Mouse (Mus musculus) embryonic facial prominence, embryonic 12.5 days (tissue): ENCODE measurements around the gene Adamts3. TPM values are rescaled to one million over a fixed set of nuclear protein-coding genes. Genes with fewer than 3 reads are reported as not detected.

ENCODE experiments used
- ATAC-seq: fragments of 200-750 bp; cut with Nextera tagmentation; 2 replicates; pipeline ENCODE4 v1.8.0; 2017; ENCODE audit not compliant: insufficient number of reproducible peaks, insufficient read depth, low FRiP score, low TSS enrichment
- H3K27ac ChIP-seq: fragments of 300-500 bp; sonication (generic); 2 replicates; pipeline ENCODE4 v1.5.1; 2016; ENCODE audit warnings: mild to moderate bottlenecking
- H3K27me3 ChIP-seq: fragments of 300-500 bp; sonication (generic); 2 replicates; pipeline ENCODE4 v1.6.1; 2016; ENCODE audit warnings: mild to moderate bottlenecking, moderate library complexity
- H3K36me3 ChIP-seq: fragments of 300-500 bp; sonication (generic); 2 replicates; pipeline ENCODE4 v1.6.1; 2016; ENCODE audit warnings: mild to moderate bottlenecking
- H3K4me1 ChIP-seq: fragments of 300-500 bp; sonication (generic); 2 replicates; pipeline ENCODE4 v1.6.1; 2016
- H3K4me2 ChIP-seq: fragments of 300-500 bp; sonication (generic); replicated peaks from 2 replicates; pipeline ENCODE4 v1.6.1; 2016; ENCODE audit warnings: mild to moderate bottlenecking, moderate library complexity
- H3K4me3 ChIP-seq: fragments of 300-500 bp; sonication (generic); 2 replicates; pipeline ENCODE4 v1.5.1; 2016; ENCODE audit warnings: mild to moderate bottlenecking
- H3K9ac ChIP-seq: fragments of 300-500 bp; sonication (generic); 2 replicates; pipeline ENCODE4 v1.6.1; 2016; ENCODE audit warnings: mild to moderate bottlenecking, moderate library complexity
- H3K9me3 ChIP-seq: fragments of 300-500 bp; sonication (generic); 2 replicates; pipeline ENCODE4 v1.6.1; 2016; ENCODE audit warnings: mild to moderate bottlenecking, moderate library complexity
- WGBS: fragments of 180-500 bp; shearing (Covaris S2); methylation state at CpG from one replicate; pipeline ENCODE4 v1.1.7; 2016; 5-methylcytosine and 5-hydroxymethylcytosine counted together
- polyA plus RNA-seq: library from polyadenylated mRNA; unstranded; fragments of >200 nt; fragmentation: Nextera tagmentation; extraction: Ambion mirVana; gene quantifications from 2 replicates; pipeline ENCODE4 v1.2.1, GENCODE M21; 2016

Adamts3 gene
- polyA plus RNA-seq, 1 experiment from 2014 or later: 6.7 TPM

- Histone ChIP-seq H3K27me3 (no peaks in the 10 kb centered on the region), H3K9me3 (no peaks in the 10 kb centered on the region)
- WGBS: 76% methylated on average over 3 of the region's 3 CpGs
Observed at GRCm38 (mm10) chr5:89814552-89814951, 68.6 kb downstream of the Adamts3 start.

GRCm38 (mm10) chr5:89800181-89800816, 82.8 kb downstream of the Adamts3 start:
- no peaks in the 10 kb centered on the region for H3K9me3 ChIP-seq
- H3K4me2 ChIP-seq: no peak overlapping the region
- no peaks in the 10 kb centered on the region for H3K4me1 ChIP-seq
- 84% methylated on average over 5 of the region's 5 CpGs for WGBS
- H3K4me3 ChIP-seq: no peak overlapping the region
- no peak for ATAC-seq
- no peaks in the 10 kb centered on the region for H3K27me3 ChIP-seq
- H3K9ac ChIP-seq: no peak overlapping the region
- H3K27ac ChIP-seq: no peak overlapping the region
- H3K36me3 ChIP-seq: no peaks in the 10 kb centered on the region

More at GRCm38 (mm10) chr5:89814552-89814951, 68.6 kb downstream of the Adamts3 start:
- no peaks in the 10 kb centered on the region for H3K36me3 ChIP-seq
- ATAC-seq: no peak
- no peak overlapping the region for H3K27ac ChIP-seq
- H3K4me3 ChIP-seq: no peak overlapping the region
- H3K4me1 ChIP-seq: no peaks in the 10 kb centered on the region
- no peak overlapping the region for H3K9ac ChIP-seq
- H3K4me2 ChIP-seq: no peak overlapping the region

- H3K4me2 ChIP-seq: no peak overlapping the region
- no peak overlapping the region for H3K27ac ChIP-seq
- no peak overlapping the region for H3K9ac ChIP-seq
- no peaks in the 10 kb centered on the region for H3K36me3 ChIP-seq
- 92% methylated on average over 3 of the region's 3 CpGs for WGBS
- H3K4me1 ChIP-seq: no peaks in the 10 kb centered on the region
- no peaks in the 10 kb centered on the region for H3K9me3 ChIP-seq
- no peaks in the 10 kb centered on the region for H3K27me3 ChIP-seq
- no peak for ATAC-seq
- H3K4me3 ChIP-seq: no peak overlapping the region
Observed at GRCm38 (mm10) chr5:89793706-89794105, 89.4 kb downstream of the Adamts3 start.

GRCm38 (mm10) chr5:89784635-89785034, 98.5 kb downstream of the Adamts3 start:
- Histone ChIP-seq H3K4me1 (no peaks in the 10 kb centered on the region), H3K9me3 (no peaks in the 10 kb centered on the region), H3K27ac (no peak overlapping the region), H3K9ac (no peak overlapping the region), H3K27me3 (no peaks in the 10 kb centered on the region), H3K4me3 (no peak overlapping the region), H3K4me2 (no peak overlapping the region), H3K36me3 (no peaks in the 10 kb centered on the region)
- ATAC-seq: no peak
- 79% methylated on average over 5 of the region's 5 CpGs for WGBS

DNA sequence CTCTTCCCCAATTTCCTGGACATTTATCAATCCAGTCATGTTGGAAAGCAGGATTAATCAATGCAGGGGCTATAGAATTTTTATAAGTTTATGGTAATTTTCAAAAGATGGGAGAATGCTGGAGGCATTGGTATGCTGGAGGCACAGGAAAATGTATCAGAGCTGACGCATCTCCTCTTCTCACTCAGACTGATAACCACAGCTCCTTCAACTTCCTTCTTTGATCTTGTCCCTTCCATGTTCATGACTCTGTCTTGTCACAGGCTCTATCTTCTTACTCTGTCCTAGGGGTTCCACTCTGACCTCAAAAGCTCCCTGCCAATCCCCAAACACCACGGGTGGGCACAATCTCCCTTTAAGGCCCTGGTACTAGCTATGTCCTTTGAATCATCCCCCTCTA, 103.3 kb downstream of the Adamts3 start:
- 74% methylated on average over 2 of the region's 2 CpGs for WGBS
- Histone ChIP-seq H3K27me3 (no peaks in the 10 kb centered on the region), H3K9me3 (no peaks in the 10 kb centered on the region), H3K36me3 (no peaks in the 10 kb centered on the region), H3K4me1 (peaks cover 9% of the 10 kb centered on the region; the same call in 1 of the 2 replicates), H3K4me3 (no peak overlapping the region), H3K4me2 (no peak overlapping the region), H3K27ac (no peak overlapping the region), H3K9ac (no peak overlapping the region)
- no peak for ATAC-seq

DNA sequence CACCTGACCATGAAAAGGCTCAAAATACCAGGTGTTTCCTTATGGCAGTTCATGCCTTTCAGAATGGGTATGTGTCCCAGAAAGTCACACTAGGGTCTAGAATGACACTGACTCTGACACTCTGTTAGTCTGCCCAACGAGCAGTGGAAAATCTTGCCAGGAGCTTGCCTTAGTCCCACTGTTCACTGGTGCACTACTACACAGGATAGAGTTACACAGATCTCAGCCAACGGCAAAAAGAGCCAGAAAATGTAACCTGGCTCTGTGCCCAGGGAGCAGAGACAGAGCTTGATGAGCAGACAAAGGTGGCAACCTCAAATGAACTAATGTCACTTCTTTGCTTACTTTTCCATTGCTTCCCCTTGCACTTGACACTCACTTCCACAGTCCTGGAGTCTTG, 104.5 kb downstream of the Adamts3 start:
- no peaks in the 10 kb centered on the region for H3K36me3 ChIP-seq

GRCm38 (mm10) chr5:89777411-89777810, 105.7 kb downstream of the Adamts3 start:
- Histone ChIP-seq H3K9ac (no peak overlapping the region), H3K4me2 (no peak overlapping the region), H3K4me3 (no peak overlapping the region), H3K9me3 (no peaks in the 10 kb centered on the region), H3K4me1 (peaks cover 9% of the 10 kb centered on the region; the same call in 1 of the 2 replicates), H3K27me3 (no peaks in the 10 kb centered on the region), H3K36me3 (no peaks in the 10 kb centered on the region), H3K27ac (no peak overlapping the region)
- 54% methylated on average over 4 of the region's 4 CpGs for WGBS
- ATAC-seq: no peak

More for the DNA sequence above, 104.5 kb downstream of the Adamts3 start:
- Histone ChIP-seq H3K4me3 (no peak overlapping the region), H3K9ac (no peak overlapping the region), H3K4me1 (peaks cover 9% of the 10 kb centered on the region; the same call in 1 of the 2 replicates), H3K4me2 (no peak overlapping the region), H3K9me3 (no peaks in the 10 kb centered on the region), H3K27ac (no peak overlapping the region), H3K27me3 (no peaks in the 10 kb centered on the region)
- WGBS: 33% methylated on average over 2 of the region's 2 CpGs
- peak; percentile 64; the same call in 1 of the 2 replicates for ATAC-seq

- H3K4me3 ChIP-seq: no peak overlapping the region
- H3K9ac ChIP-seq: no peak overlapping the region
- no peaks in the 10 kb centered on the region for H3K36me3 ChIP-seq
- ATAC-seq: no peak
- no peak overlapping the region for H3K27ac ChIP-seq
- H3K4me2 ChIP-seq: no peak overlapping the region
- H3K27me3 ChIP-seq: no peaks in the 10 kb centered on the region
- 74% methylated on average over 4 of the region's 4 CpGs for WGBS
- H3K9me3 ChIP-seq: no peaks in the 10 kb centered on the region
- H3K4me1 ChIP-seq: no peaks in the 10 kb centered on the region
Observed at GRCm38 (mm10) chr5:89770655-89771355, 112.3 kb downstream of the Adamts3 start.

- no peak overlapping the region for H3K27ac ChIP-seq
- no peaks in the 10 kb centered on the region for H3K36me3 ChIP-seq
- no peak overlapping the region for H3K4me3 ChIP-seq
- no peak overlapping the region for H3K9ac ChIP-seq
- WGBS: 11% methylated on average over 11 of the region's 11 CpGs
- peaks cover 8% of the 10 kb centered on the region; the same call in 1 of the 2 replicates for H3K4me1 ChIP-seq
- no peak overlapping the region for H3K4me2 ChIP-seq
- H3K9me3 ChIP-seq: no peaks in the 10 kb centered on the region
- H3K27me3 ChIP-seq: no peaks in the 10 kb centered on the region
- ATAC-seq: no peak
Observed at GRCm38 (mm10) chr5:89763189-89764187, 119.6 kb downstream of the Adamts3 start.

DNA sequence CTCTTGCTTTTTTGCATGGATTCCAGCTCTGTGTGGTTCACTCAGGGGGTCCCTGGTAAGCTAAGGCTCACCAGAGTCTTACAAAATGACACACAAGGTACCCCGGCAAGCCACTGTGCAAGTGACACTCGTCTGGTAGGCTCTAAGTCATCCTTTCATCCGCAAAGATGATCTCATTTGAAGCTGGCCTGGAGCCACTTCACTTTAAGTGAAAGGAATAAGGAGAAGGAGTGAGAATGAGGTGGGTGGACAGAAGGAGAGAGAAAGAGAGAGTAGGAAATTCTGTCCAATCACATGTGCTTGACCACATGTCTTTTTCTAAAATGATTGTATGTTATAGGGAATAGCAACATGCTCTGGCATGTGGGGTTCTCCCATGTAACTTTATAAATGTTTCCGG, 122.8 kb downstream of the Adamts3 start:
- H3K4me1 ChIP-seq: peaks cover 8% of the 10 kb centered on the region; the same call in 1 of the 2 replicates
- no peak overlapping the region for H3K9ac ChIP-seq
- H3K36me3 ChIP-seq: no peaks in the 10 kb centered on the region
- WGBS: 86% methylated on average over 4 of the region's 4 CpGs
- H3K4me2 ChIP-seq: no peak overlapping the region
- no peak overlapping the region for H3K4me3 ChIP-seq
- H3K27ac ChIP-seq: no peak overlapping the region
- no peak for ATAC-seq
- H3K27me3 ChIP-seq: no peaks in the 10 kb centered on the region
- H3K9me3 ChIP-seq: no peaks in the 10 kb centered on the region

GRCm38 (mm10) chr5:89751836-89752235, 131.3 kb downstream of the Adamts3 start:
- no peaks in the 10 kb centered on the region for H3K36me3 ChIP-seq
- no peak for ATAC-seq
- no peaks in the 10 kb centered on the region for H3K4me1 ChIP-seq
- H3K4me3 ChIP-seq: no peak overlapping the region
- H3K27me3 ChIP-seq: no peaks in the 10 kb centered on the region
- H3K27ac ChIP-seq: no peak overlapping the region
- no peaks in the 10 kb centered on the region for H3K9me3 ChIP-seq
- no peak overlapping the region for H3K9ac ChIP-seq
- 97% methylated on average over 2 of the region's 2 CpGs for WGBS
- H3K4me2 ChIP-seq: no peak overlapping the region
